Mouse (Mus musculus): ENCODE measurements around the gene Rnf145.

DNA sequence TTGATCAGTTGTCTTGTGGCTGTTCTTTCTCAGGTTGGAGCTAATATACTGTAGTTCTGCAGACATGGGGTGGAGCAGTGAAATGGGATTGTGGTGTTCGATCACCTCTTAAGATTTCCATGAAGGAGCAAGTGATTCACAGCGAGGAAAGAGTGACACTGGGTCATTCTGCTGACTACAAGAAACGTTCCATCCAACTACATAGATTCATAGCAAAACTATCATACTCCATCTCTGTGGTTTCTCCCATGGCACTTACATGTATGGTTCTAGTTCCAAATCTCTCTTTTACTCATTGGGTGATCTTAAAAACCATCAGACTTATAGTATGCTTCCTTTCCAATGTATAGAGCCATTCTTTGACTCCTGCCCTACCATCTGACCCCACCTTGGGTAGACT is 14.0 kb upstream of the Rnf145 start:
- TF ChIP-seq CTCF (IDR thresholded peaks at IDR 0.05) (no peak), EP300 (IDR thresholded peaks at IDR 0.05) (no peak)
